Mouse (Mus musculus): Measurements from ENCODE around the gene Hspb6. TPM values are rescaled to one million over a fixed set of nuclear protein-coding genes. Genes with fewer than 3 reads are reported as not detected.

Hspb6 gene
- polyA plus RNA-seq, 1 experiment, result 3.7 TPM

DNA sequence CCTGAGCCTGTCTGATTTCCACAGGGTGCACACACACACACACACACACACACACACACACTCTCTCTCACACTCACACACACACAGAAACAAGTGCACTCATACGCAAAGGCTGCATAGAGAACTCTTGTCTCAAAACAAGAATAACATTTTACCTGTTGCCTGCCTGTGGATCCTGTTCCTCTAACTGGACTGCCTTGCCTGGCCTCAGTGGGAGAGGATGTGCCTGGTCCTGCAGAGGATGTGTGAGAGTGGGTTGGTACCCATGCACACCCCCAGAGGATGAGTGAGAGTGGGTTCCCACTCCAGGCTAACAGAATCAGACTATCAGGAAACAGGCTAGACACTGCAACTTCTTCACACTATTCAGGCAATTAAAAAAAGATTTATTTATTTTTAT is 1.4 kb upstream of the Hspb6 start:
- Histone ChIP-seq H3K4me1 (ENCODE audit: control insufficient read depth) (peaks cover 39% of the 10 kb centered on the region), H3K9me3 (ENCODE audit: control insufficient read depth, low read length) (no peaks in the 10 kb centered on the region), H3K4me3 (replicated peaks) (no peak overlapping the region), H3K27me3 (ENCODE audit: control insufficient read depth) (no peaks in the 10 kb centered on the region), H3K36me3 (ENCODE audit: control insufficient read depth) (peaks cover 50% of the 10 kb centered on the region)
- TF ChIP-seq GATA1 (IDR thresholded peaks at IDR 0.05; ENCODE audit: low read length), result no peak
- TF ChIP-seq TAL1 (IDR thresholded peaks at IDR 0.05; ENCODE audit: low read length), result no peak

DNA sequence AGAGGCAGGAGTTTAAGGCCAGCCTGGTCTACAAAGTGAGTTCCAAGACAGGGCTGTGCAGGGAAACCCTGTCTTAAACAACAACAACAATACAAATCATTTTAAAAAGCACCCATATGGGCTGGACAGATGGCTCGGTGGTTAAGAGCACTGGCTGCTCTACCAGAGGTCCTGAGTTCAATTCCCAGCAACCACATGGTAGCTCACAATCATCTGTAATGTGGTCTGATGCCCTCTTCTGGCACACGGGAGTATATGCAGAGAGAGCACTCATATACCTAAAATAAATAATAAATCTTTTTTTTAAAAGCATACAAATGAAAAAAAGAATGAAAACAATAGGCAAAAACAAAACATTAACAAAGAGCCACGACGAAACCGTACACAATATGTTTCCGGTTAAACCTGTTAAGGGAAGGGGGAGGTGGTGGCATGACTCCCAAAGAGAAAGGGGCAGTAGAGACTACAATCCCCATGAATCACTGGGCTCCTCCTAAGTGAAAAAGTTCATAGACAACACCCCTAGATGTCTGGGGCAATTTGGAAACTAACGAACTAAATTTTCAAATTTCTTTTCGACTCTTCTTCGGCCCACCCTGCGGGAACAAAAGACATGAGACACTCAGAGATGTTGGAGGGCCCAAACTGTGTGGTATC is 405 bp upstream of the Hspb6 start:
- peak overlapping the region; percentile 93 for H3K4me3 ChIP-seq (replicated peaks)
- no peak for TF ChIP-seq TAL1 (IDR thresholded peaks at IDR 0.05; ENCODE audit: low read length)
- no peak for TF ChIP-seq GATA1 (IDR thresholded peaks at IDR 0.05; ENCODE audit: low read length)
- H3K36me3 ChIP-seq (ENCODE audit: control insufficient read depth), result peaks cover 51% of the 10 kb centered on the region
- no peaks in the 10 kb centered on the region for H3K9me3 ChIP-seq (ENCODE audit: control insufficient read depth, low read length)
- H3K4me1 ChIP-seq (ENCODE audit: control insufficient read depth), result peaks cover 39% of the 10 kb centered on the region
- H3K27me3 ChIP-seq (ENCODE audit: control insufficient read depth), result no peaks in the 10 kb centered on the region

DNA sequence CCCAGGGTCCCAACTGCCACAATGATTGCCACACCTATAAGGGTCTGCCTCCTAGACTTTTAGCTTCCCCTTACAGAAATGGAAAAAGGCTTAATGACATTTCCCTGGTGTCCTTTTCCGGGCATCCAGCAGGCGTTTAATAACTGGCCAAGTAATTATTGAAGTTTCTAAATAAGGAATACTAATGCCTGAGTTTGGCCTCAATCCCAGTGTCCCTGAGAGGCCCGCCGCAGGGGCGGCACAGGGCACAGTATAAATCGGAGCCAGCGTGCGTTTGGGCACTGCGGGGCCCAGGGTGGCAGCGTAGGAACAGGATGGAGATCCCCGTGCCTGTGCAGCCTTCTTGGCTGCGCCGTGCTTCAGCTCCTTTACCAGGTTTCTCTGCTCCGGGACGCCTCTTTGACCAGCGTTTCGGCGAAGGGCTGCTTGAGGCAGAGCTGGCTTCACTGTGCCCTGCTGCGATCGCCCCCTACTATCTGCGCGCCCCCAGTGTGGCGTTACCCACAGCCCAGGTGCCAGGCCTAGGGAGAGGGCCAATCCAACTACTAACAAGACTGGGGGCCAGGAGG is 1.1 kb downstream of the Hspb6 start:
- peaks cover 59% of the 10 kb centered on the region for H3K36me3 ChIP-seq (ENCODE audit: control insufficient read depth)
- H3K27me3 ChIP-seq (ENCODE audit: control insufficient read depth), result no peaks in the 10 kb centered on the region
- peaks cover 51% of the 10 kb centered on the region for H3K4me1 ChIP-seq (ENCODE audit: control insufficient read depth)
- H3K9me3 ChIP-seq (ENCODE audit: control insufficient read depth, low read length), result no peaks in the 10 kb centered on the region
- H3K4me3 ChIP-seq (replicated peaks), result peak overlapping the region; percentile 93
- TF ChIP-seq GATA1 (IDR thresholded peaks at IDR 0.05; ENCODE audit: low read length) (no peak), TAL1 (IDR thresholded peaks at IDR 0.05; ENCODE audit: low read length) (no peak)

DNA sequence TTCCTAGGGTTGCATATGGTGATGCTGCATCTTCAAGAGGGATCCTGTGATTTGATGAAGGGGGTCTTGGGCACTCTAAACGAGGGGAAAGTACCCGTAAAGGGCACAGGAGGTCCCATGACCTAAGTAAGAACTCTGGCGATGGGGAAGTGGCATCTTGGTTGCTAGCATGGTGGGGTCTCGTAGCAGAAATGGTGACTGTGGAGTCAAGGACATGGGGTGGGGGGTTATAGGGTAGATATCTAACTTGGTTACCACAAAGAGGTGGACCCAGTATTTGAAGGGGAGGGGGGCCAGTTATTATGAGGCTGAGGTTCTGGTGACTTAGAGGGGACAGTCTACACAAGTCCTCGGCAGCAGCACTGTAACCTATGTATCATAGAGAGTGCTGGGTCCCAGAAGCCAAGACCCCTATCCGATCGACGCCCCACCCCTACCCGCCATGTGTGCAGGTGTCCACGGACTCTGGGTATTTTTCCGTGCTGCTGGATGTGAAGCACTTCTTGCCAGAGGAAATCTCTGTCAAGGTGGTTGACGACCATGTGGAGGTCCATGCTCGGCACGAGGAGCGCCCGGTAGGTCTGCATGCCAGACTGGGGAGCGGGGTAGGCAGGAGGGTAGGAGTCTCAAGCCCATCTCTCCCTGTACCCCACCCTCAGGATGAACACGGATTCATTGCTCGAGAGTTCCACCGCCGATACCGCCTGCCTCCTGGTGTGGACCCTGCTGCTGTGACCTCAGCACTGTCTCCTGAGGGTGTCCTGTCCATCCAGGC is 2.0 kb downstream of the Hspb6 start:
- peaks cover 60% of the 10 kb centered on the region for H3K4me1 ChIP-seq (ENCODE audit: control insufficient read depth)
- peak overlapping the region; percentile 93 for H3K4me3 ChIP-seq (replicated peaks)
- no peaks in the 10 kb centered on the region for H3K9me3 ChIP-seq (ENCODE audit: control insufficient read depth, low read length)
- no peaks in the 10 kb centered on the region for H3K27me3 ChIP-seq (ENCODE audit: control insufficient read depth)
- TF ChIP-seq TAL1 (IDR thresholded peaks at IDR 0.05; ENCODE audit: low read length) (no peak), GATA1 (IDR thresholded peaks at IDR 0.05; ENCODE audit: low read length) (no peak)
- H3K36me3 ChIP-seq (ENCODE audit: control insufficient read depth), result peaks cover 51% of the 10 kb centered on the region

DNA sequence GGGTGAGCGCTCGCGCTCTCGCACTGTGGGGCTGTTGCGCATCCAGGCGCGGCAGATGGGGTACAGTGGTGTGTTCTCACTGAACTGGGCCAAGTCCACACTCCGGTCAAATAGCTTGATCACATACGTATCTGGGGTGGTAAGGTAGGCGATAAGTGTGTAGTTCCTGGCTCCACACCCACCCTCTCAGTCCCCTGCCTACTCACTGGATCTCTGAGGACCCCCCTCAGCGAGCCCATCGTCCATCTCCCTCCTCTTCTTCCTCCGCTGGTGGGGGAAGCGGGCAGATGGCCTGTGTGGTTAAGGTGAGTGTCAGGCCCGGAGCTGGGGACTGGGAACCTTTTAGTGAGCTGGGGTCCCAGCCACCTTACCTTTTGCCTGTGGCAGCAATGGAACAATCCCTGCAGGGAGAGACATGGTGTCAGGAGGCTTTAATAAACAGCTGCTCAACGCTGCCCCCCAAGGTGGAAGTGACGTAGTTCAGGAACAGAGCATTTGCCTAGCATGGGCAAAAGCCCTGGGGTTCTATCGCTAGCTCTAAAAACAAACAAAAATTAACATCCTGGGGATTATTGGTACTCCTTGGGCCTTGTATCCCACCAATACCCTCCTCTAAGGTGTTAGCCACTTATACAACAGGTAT is 5.0 kb downstream of the Hspb6 start:
- Histone ChIP-seq H3K9me3 (ENCODE audit: control insufficient read depth, low read length) (no peaks in the 10 kb centered on the region), H3K36me3 (ENCODE audit: control insufficient read depth) (peaks cover 56% of the 10 kb centered on the region), H3K4me3 (replicated peaks) (no peak overlapping the region), H3K27me3 (ENCODE audit: control insufficient read depth) (no peaks in the 10 kb centered on the region), H3K4me1 (ENCODE audit: control insufficient read depth) (peaks cover 66% of the 10 kb centered on the region)
- TF ChIP-seq GATA1 (IDR thresholded peaks at IDR 0.05; ENCODE audit: low read length), result no peak
- no peak for TF ChIP-seq TAL1 (IDR thresholded peaks at IDR 0.05; ENCODE audit: low read length)

DNA sequence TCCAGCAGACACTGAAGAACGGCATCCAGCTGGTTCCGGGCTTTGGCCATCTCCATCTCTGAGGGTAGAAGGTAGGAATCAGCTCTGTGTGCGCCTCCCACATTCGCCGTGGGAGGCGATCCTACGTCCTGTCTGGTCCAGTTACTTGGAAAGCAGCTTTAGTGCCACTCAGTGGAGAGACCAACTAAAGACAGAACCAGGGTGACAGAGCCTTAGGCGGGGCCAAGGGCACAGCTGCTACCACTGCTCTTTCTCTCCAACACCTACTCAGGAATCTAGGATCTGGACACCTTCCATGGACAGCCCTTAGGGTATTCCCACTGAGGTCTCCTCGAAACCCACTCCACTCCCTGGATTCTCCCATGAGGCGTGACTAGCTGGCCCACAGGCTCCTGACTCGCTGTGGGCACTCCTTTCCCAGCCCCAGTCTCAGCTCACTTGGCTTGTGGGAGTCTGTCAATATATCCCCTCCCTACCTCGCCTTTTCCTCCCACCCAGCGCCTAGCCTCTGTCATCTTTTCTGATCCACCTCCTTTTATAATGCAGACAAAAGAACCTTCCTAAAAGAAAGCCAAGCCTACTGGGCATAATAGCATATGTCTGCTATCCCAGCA is 6.0 kb downstream of the Hspb6 start:
- no peak for TF ChIP-seq TAL1 (IDR thresholded peaks at IDR 0.05; ENCODE audit: low read length)
- no peak for TF ChIP-seq GATA1 (IDR thresholded peaks at IDR 0.05; ENCODE audit: low read length)
- no peaks in the 10 kb centered on the region for H3K9me3 ChIP-seq (ENCODE audit: control insufficient read depth, low read length)
- peaks cover 56% of the 10 kb centered on the region for H3K36me3 ChIP-seq (ENCODE audit: control insufficient read depth)
- no peaks in the 10 kb centered on the region for H3K27me3 ChIP-seq (ENCODE audit: control insufficient read depth)
- peak overlapping the region; percentile 87 for H3K4me3 ChIP-seq (replicated peaks)
- H3K4me1 ChIP-seq (ENCODE audit: control insufficient read depth), result peaks cover 65% of the 10 kb centered on the region

DNA sequence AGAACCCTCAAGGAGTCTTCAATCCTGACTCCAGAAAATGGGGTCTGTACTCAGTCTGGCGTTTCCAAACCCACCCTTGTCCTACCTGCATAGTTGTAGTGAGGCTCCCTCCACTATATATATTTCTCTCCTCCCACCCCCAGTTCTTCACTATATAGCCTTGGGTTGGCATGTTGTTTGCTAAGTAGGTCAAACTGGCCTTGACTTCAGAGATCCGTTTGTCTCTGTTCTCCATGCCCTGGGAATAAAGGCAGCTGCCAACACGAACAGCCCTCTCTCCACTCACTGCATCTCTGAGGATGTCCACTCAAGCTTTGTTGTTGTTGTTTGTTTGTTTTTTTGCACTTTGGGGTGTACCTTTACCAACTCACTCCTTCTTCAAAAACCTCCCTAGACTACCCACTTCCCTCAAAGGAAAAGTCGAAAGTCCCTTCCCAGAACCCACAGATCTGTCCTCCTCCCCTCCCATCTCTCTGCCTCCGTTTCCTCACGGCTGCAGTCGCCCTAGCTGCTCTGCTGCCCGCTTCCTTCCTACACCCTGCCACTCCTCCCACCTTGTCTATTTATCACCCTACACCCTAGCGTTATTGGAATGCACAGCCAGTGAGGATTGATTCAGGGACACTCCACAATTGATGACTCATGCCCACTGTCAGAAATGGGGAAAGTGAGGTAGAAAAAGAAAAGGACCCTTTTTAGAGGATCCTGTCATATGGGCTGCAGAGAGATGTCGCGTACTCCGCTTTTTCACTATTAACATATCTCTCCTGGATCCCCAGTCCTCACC is 6.9 kb downstream of the Hspb6 start:
- peaks cover 54% of the 10 kb centered on the region for H3K36me3 ChIP-seq (ENCODE audit: control insufficient read depth)
- H3K27me3 ChIP-seq (ENCODE audit: control insufficient read depth), result no peaks in the 10 kb centered on the region
- H3K4me1 ChIP-seq (ENCODE audit: control insufficient read depth), result peaks cover 62% of the 10 kb centered on the region
- no peaks in the 10 kb centered on the region for H3K9me3 ChIP-seq (ENCODE audit: control insufficient read depth, low read length)
- H3K4me3 ChIP-seq (replicated peaks), result peak overlapping the region; percentile 87
- TF ChIP-seq GATA1 (IDR thresholded peaks at IDR 0.05; ENCODE audit: low read length), result no peak
- no peak for TF ChIP-seq TAL1 (IDR thresholded peaks at IDR 0.05; ENCODE audit: low read length)

DNA sequence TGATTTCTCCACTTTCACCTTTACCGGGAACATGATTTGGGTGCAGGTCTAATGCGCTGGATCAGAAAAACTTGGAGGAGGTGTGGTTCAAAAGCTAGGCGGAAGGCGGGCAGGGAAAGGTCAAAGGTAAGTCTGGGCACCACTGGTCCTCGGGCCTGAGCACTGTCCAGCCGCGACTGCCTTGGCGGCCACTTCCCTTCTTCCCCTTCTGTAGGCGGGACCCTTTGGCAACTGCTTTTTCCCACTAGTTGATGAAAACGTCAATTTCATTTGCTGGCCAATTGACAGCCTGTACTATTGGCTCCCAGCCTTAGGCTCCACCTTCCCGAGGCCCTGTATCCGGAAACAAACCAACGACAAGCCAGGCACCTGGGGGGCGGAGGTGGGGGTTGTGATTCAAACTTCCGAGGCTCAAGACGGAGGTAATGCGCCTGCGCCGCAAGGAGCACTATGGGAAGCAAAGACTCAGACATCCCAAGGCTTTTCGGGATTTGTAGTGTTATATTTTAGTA is 7.5 kb downstream of the Hspb6 start, which contains the start of gene Lin37:
TSS of gene Lin37 (minus strand) at position 396 of the 512 bp plus-strand sequence.
- Histone ChIP-seq H3K36me3 (ENCODE audit: control insufficient read depth) (peaks cover 51% of the 10 kb centered on the region), H3K4me1 (ENCODE audit: control insufficient read depth) (peaks cover 63% of the 10 kb centered on the region), H3K27me3 (ENCODE audit: control insufficient read depth) (no peaks in the 10 kb centered on the region), H3K9me3 (ENCODE audit: control insufficient read depth, low read length) (no peaks in the 10 kb centered on the region), H3K4me3 (replicated peaks) (peak within 1 kb of the TSS; percentile 87)
- TF ChIP-seq GATA1 (IDR thresholded peaks at IDR 0.05; ENCODE audit: low read length), result no peak
- no peak for TF ChIP-seq TAL1 (IDR thresholded peaks at IDR 0.05; ENCODE audit: low read length)
